Mouse (Mus musculus): ENCODE results near the gene Hils1. TPM values are rescaled to one million over a fixed set of nuclear protein-coding genes. Genes with fewer than 3 reads are reported as not detected.
A peak's percentile ranks its signal among the peaks of the same experiment; 100 is the strongest.

The Hils1 gene
- polyA plus RNA-seq, 1 experiment from 2014 or later: not detected

DNA sequence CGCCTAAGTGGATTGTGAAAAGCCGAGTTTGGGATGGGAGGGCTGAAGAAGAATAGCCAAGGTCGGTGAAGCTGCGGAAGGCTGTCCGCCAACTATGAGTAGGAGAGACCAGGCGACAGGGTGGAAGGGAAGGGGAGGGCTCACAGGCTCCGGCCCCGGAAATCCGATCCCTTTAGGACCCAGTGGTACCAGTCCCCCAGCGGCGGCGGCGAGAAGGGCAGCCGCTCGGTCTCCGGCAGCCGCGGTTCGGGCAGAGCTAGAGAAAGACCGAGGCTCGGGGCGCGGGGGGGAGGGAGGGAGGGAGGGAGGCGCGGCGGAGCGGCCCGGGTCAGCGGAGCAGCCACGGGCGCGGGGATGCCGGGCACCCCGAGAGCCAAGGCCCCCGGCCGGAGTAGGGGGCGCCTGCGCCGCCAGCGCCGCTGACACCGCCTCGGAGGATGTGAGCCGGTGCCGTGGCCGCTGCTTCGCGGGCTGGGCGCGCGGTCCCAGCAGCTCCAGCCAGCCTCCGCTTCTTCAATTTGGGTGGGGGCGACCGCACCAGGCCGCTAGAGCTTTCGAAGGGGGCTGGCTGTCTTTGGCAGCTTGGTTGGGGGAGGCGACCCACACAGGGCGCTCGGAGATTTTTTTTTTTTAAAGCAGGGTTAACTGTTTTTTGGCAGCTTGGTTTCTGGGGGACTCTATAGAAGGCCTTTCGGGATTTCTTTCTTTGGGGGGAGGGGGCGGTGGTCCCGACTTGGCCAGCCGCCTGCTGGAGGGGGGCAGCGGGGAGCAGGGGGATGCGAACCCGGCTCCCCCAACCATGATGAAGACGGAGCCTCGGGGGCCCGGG, 23.6 kb downstream of the Hils1 start, which contains the start of gene Ppp1r9b:
Ppp1r9b (plus strand) TSS at position 287 of the 829 bp plus-strand sequence.
- Histone ChIP-seq H3K36me3 (ENCODE audit: poor library complexity, severe bottlenecking) (0 out of 2 replicates have a peak, but pooled peaks cover 6% of the 10 kb centered on the region), H3K4me2 (peak within 1 kb of the TSS; percentile 100), H3K4me1 (peaks cover 74% of the 10 kb centered on the region), H3K4me3 (peak within 1 kb of the TSS; percentile 91), H3K9me3 (replicated peaks) (no peaks in the 10 kb centered on the region), H3K9ac (peak within 1 kb of the TSS; percentile 95), H3K27me3 (no peaks in the 10 kb centered on the region), H3K27ac (peak within 1 kb of the TSS; percentile 92)
- WGBS: under 1% methylated on average over 59 of the region's 69 CpGs
- peak; percentile 88 for ATAC-seq

DNA sequence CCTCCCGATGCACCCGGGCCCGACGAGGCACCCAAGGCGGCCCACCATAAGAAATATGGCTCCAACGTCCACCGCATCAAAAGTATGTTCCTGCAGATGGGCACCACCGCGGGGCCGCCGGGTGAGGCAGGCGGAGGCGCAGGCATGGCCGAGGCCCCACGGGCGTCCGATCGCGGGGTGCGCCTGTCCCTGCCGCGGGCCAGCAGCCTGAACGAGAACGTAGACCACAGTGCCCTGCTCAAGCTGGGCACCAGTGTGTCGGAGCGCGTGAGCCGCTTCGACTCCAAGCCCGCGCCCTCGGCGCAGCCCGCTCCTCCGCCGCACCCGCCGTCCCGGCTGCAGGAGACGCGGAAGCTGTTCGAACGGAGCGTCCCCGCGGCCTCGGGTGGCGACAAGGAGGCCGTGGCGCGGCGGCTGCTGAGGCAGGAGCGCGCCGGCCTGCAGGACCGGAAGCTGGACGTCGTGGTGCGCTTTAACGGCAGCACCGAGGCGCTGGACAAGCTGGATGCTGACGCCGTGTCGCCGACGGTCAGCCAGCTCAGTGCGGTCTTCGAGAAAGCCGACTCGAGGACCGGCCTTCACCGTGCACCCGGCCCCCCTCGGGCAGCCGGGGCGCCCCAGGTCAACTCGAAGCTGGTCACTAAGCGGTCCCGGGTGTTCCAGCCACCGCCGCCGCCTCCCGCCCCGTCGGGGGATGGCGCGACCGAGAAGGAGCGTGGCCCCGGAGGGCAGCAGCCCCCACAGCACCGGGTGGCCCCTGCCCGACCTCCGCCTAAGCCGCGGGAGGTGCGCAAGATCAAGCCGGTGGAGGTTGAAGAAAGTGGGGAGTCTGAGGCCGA, 24.5 kb downstream of the Hils1 start:
- Histone ChIP-seq H3K4me1 (peaks cover 83% of the 10 kb centered on the region), H3K27me3 (no peaks in the 10 kb centered on the region), H3K9ac (peak overlapping the region; percentile 95), H3K4me3 (peak overlapping the region; percentile 91), H3K9me3 (replicated peaks) (no peaks in the 10 kb centered on the region), H3K4me2 (peak overlapping the region; percentile 100), H3K36me3 (ENCODE audit: poor library complexity, severe bottlenecking) (peaks cover 15% of the 10 kb centered on the region), H3K27ac (peak overlapping the region; percentile 92)
- under 1% methylated on average over 90 of the region's 99 CpGs for WGBS
- 0 out of 2 replicates have a peak, but pooled peaks have one; percentile 6 for ATAC-seq

DNA sequence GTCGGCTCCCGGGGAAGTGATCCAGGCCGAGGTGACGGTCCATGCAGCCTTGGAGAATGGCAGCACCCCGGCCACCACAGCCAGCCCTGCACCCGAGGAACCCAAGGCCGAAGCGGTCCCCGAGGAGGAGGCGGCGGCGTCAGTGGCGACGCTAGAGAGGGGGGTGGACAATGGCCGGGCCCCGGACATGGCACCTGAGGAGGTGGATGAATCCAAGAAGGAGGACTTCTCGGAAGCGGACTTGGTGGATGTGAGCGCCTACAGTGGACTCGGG, 25.0 kb downstream of the Hils1 start:
- peak overlapping the region; percentile 95 for H3K9ac ChIP-seq
- WGBS: 1% methylated on average over 19 of the region's 20 CpGs
- H3K9me3 ChIP-seq (replicated peaks): no peaks in the 10 kb centered on the region
- H3K4me1 ChIP-seq: peaks cover 86% of the 10 kb centered on the region
- H3K36me3 ChIP-seq (ENCODE audit: poor library complexity, severe bottlenecking): peaks cover 21% of the 10 kb centered on the region
- H3K27me3 ChIP-seq: no peaks in the 10 kb centered on the region
- H3K4me3 ChIP-seq: peak overlapping the region; percentile 91
- no peak for ATAC-seq
- H3K4me2 ChIP-seq: peak overlapping the region; percentile 100
- H3K27ac ChIP-seq: 0 out of 2 replicates have a peak overlapping the region, but pooled peaks have one; percentile 92

DNA sequence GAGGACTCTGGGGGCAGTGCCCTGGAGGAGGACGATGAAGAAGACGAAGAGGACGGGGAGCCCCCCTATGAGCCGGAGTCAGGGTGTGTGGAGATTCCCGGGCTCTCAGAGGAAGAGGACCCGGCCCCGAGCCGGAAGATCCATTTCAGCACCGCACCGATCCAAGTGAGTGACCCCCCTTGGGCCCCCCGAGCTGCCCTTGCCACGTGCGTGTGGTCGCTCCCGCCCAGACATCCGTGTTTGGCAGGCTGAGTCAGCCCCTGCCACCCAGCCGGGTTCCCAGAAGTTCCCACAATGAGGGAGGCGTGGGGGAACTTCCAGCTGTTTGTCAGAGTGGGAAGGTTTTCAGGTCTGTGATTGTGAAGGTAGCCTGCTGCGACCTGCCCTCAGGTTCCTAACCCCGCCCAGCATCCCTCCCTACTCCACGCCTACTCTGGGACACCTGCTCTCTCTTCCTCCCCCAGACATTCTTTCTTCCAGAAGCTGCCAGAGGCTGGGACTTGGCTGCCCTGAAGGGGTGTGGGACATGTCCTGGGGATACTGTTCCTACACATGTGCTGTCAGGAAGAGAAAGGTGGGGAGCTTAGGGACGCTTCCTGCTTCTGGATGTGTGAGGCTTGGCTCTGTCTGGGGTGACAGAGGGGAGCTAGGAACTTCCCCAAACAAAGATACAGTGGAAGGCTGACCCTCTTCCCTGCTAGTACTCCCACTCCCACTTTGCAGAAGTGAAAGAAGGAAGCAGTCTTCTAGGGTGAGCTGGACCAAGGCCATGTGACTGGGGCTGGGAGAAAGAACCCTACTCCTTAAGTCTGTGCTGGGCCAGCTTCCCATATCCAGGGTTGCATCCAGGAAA, 25.6 kb downstream of the Hils1 start:
- Histone ChIP-seq H3K4me2 (peak overlapping the region; percentile 100), H3K9me3 (replicated peaks) (no peaks in the 10 kb centered on the region), H3K27me3 (no peaks in the 10 kb centered on the region), H3K9ac (peak overlapping the region; percentile 95), H3K4me1 (peaks cover 86% of the 10 kb centered on the region), H3K4me3 (peak overlapping the region; percentile 91), H3K27ac (0 out of 2 replicates have a peak overlapping the region, but pooled peaks have one; percentile 92), H3K36me3 (ENCODE audit: poor library complexity, severe bottlenecking) (peaks cover 26% of the 10 kb centered on the region)
- 1% methylated on average over 19 of the region's 22 CpGs for WGBS
- no peak for ATAC-seq

DNA sequence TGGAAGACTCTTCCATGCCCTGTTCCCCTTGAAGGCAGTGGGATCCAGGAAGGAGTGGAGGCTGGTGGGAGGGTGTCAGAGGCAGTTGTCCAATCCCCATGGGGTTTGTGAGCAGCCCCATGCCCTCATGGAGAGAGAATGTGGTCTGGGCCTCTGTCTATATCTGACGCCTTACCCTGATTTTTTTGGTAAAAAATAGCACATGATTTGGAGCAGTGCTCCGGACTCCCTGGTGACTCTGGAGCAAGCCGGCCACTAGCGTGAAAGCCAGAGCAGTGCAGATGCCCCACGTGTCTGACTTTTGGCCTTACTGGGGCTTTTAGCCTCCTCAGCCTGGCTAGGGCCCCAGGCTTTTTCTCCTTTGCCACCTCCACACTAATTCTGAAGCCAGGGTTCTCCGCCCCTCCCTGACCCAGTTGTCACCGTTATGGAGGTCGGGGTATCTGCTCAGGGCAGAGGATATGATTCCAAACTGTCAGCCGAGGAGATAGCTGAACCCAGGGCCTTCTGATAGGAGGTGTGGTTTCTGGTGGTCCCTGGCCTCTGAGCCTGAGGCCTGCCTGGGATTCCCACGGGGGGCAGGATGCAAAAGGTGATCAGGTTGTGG, 26.9 kb downstream of the Hils1 start:
- Histone ChIP-seq H3K4me3 (peak overlapping the region; percentile 91), H3K9ac (peak overlapping the region; percentile 95), H3K9me3 (replicated peaks) (no peaks in the 10 kb centered on the region), H3K4me1 (peaks cover 81% of the 10 kb centered on the region), H3K36me3 (ENCODE audit: poor library complexity, severe bottlenecking) (peaks cover 40% of the 10 kb centered on the region), H3K4me2 (peak overlapping the region; percentile 100), H3K27me3 (no peaks in the 10 kb centered on the region), H3K27ac (no peak overlapping the region; the same call in 1 of the 2 replicates)
- 58% methylated on average over 10 of the region's 10 CpGs for WGBS
- ATAC-seq: no peak

DNA sequence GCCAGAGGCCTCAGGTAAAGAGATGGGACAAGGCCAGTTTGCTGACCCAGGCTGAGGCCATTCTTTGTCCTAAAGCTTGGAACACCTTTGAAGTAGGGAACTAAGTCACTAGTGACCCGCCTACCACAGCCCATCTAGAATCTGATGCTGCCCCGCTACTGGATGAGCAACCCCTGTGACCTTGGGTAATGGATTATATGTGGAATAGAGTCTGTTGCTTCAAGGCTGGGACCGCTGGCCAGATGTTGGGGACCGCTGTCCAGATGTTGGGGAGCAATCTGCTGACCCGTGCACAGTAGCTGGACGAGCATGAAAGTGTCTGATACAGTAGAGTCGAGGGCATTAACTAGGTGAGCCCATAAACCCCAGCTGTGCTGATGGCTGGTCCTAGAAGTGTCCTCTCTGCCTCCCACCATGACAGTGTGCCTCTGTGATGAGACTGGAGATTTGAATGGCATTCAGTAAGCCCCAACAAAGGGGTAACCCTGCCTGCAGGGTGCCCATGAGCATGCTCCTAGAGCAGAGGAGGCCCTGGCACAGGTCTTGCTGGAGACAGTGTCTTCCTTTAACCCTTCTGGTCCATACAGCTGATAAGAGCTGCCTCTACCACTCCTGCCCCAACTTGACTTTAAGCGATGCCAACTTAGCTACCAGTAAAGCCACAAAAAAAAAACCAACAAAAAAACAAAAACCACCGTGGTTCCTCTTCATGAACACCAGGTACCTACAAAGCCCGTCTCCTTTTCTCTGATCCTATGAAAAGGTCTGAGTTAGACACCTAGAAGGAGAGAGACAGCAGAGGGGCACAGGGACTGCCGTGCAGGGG, 27.8 kb downstream of the Hils1 start:
- H3K4me1 ChIP-seq: peaks cover 77% of the 10 kb centered on the region
- no peaks in the 10 kb centered on the region for H3K27me3 ChIP-seq
- H3K4me3 ChIP-seq: peak overlapping the region; percentile 91
- H3K9ac ChIP-seq: peak overlapping the region; percentile 95
- H3K27ac ChIP-seq: peak overlapping the region; percentile 57; the same call in 1 of the 2 replicates
- ATAC-seq: no peak
- peaks cover 48% of the 10 kb centered on the region for H3K36me3 ChIP-seq (ENCODE audit: poor library complexity, severe bottlenecking)
- H3K4me2 ChIP-seq: peak overlapping the region; percentile 100
- WGBS: 85% methylated on average over 11 of the region's 11 CpGs
- H3K9me3 ChIP-seq (replicated peaks): no peaks in the 10 kb centered on the region

DNA sequence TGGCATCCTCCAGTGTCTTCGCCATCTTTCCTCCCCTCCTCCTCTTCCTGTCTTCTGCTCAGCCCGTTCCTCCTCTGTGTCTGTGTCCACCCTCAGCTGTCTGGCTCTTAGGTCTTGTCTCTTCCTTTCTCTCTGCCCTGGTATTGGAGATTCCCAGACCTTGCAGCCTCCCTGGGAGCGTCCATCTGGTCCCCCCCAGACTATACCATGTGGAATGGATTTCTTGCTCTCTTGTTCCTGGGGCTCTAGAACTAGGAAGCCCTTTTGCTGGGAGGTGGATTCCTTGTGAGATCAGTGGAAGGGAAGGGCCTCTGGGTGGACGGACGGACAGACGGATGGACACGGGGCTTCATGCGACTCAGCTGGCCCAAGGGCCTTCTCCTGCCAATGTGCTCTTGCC, 28.7 kb downstream of the Hils1 start:
- H3K4me1 ChIP-seq: peaks cover 82% of the 10 kb centered on the region

DNA sequence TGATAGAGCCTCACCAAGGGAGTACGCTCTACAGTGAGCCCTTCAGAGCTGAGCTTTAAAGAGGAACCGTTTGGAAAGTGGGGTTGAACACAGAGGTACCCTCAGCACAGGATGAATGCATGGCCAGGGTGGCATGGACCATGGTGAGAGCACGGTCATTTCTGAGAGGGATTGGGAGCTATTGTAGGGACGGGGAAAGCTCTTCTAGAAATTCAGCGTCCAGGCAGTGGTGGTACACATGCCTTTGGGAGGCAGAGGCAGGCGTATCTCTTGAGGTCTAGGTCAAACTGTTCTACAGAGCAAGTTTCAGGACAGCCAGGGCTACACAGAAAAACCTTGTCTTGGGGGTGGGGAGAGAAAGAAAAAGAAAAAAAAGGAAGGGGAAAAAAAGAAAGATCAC, 29.6 kb downstream of the Hils1 start:
- no peaks in the 10 kb centered on the region for H3K9me3 ChIP-seq (replicated peaks)
- no peak overlapping the region for H3K9ac ChIP-seq
- ATAC-seq: no peak
- WGBS: 92% methylated on average over 6 of the region's 6 CpGs
- no peak overlapping the region for H3K4me2 ChIP-seq
- peaks cover 63% of the 10 kb centered on the region for H3K36me3 ChIP-seq (ENCODE audit: poor library complexity, severe bottlenecking)
- peaks cover 80% of the 10 kb centered on the region for H3K4me1 ChIP-seq
- H3K4me3 ChIP-seq: no peak overlapping the region
- H3K27ac ChIP-seq: no peak overlapping the region; the same call in 1 of the 2 replicates
- H3K27me3 ChIP-seq: no peaks in the 10 kb centered on the region

More for the DNA sequence above, 28.7 kb downstream of the Hils1 start:
- no peaks in the 10 kb centered on the region for H3K27me3 ChIP-seq
- peak overlapping the region; percentile 95; the same call in 1 of the 2 replicates for H3K9ac ChIP-seq
- peaks cover 56% of the 10 kb centered on the region for H3K36me3 ChIP-seq (ENCODE audit: poor library complexity, severe bottlenecking)
- H3K4me2 ChIP-seq: peak overlapping the region; percentile 100
- peak overlapping the region; percentile 57 for H3K27ac ChIP-seq
- H3K9me3 ChIP-seq (replicated peaks): no peaks in the 10 kb centered on the region
- no peak for ATAC-seq
- 89% methylated on average over 8 of the region's 8 CpGs for WGBS
- H3K4me3 ChIP-seq: no peak overlapping the region

DNA sequence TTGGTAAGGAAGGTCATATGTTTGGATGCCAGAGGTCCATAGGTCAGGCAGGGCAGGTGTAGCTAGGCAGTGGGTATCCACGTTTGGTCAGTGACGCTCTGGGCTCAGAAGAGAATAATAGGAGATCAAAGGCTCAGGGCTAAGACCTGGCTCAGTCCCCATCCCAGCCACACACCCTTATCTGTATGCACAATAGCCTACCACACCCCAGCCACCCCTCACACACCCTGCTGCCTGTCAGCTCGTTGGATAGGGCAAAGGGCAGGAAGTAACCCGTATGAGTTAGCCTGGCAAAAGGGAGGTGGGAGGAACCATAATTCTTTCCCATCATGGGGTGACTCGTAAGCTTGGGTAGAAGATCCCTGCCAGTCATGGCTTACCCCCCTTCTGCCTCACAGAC, 30.2 kb downstream of the Hils1 start:
- ATAC-seq: no peak
- H3K4me2 ChIP-seq: peak overlapping the region; percentile 20; the same call in 1 of the 2 replicates
- 77% methylated on average over 5 of the region's 5 CpGs for WGBS
- peak overlapping the region; percentile 77 for H3K27ac ChIP-seq
- H3K4me1 ChIP-seq: peaks cover 74% of the 10 kb centered on the region
- H3K4me3 ChIP-seq: no peak overlapping the region
- H3K36me3 ChIP-seq (ENCODE audit: poor library complexity, severe bottlenecking): peaks cover 69% of the 10 kb centered on the region
- no peaks in the 10 kb centered on the region for H3K9me3 ChIP-seq (replicated peaks)
- peak overlapping the region; percentile 7 for H3K9ac ChIP-seq
- no peaks in the 10 kb centered on the region for H3K27me3 ChIP-seq

DNA sequence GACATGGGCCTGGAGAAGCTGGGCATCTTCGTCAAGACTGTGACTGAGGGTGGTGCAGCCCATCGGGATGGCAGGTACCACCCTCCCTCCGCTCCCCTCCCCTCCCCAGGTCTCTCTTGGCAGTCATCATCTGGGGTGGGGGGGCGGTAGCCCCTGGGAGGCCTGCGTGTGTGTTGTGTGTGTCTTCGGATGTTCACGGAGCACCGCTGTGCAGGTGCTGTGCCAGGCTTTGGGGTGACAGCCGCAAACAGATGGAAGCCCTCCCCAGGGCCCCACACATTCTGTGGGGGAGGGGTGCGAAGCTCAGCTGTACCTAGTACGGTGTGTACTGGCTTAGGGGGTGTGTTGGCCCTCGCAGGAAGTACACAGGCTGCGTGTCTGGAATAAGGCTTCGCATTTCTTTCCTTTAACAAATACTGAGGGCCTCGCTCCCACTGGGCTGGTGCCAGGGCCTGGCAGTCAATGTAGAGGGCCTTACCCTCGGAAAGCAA, 30.7 kb downstream of the Hils1 start:
- Histone ChIP-seq H3K4me1 (peaks cover 69% of the 10 kb centered on the region), H3K36me3 (ENCODE audit: poor library complexity, severe bottlenecking) (peaks cover 74% of the 10 kb centered on the region), H3K4me2 (peak overlapping the region; percentile 20; the same call in 1 of the 2 replicates), H3K9ac (peak overlapping the region; percentile 7), H3K4me3 (no peak overlapping the region; the same call in 1 of the 2 replicates), H3K9me3 (replicated peaks) (no peaks in the 10 kb centered on the region), H3K27ac (peak overlapping the region; percentile 77), H3K27me3 (no peaks in the 10 kb centered on the region)
- 68% methylated on average over 16 of the region's 16 CpGs for WGBS
- peak; percentile 50 for ATAC-seq

Measured in forebrain, embryonic 13.5 days (tissue).